Mouse (Mus musculus) T-helper 1 cell (primary cell): ENCODE measurements around the gene Gjc3.

ENCODE experiments used
- in situ Hi-C: fragments of 300-600 bp; cut with MboI, MseI; formaldehyde crosslinking; loops from one replicate; pipeline ENCODE4 v1.15.1; 2025; ENCODE audit warnings: high pct_unique_total_duplicates

The Gjc3 gene

GRCm38 (mm10) chr5:137914508-137914907 lies 48.4 kb downstream of the Gjc3 start:
- in situ Hi-C loops = no loop called here

DNA sequence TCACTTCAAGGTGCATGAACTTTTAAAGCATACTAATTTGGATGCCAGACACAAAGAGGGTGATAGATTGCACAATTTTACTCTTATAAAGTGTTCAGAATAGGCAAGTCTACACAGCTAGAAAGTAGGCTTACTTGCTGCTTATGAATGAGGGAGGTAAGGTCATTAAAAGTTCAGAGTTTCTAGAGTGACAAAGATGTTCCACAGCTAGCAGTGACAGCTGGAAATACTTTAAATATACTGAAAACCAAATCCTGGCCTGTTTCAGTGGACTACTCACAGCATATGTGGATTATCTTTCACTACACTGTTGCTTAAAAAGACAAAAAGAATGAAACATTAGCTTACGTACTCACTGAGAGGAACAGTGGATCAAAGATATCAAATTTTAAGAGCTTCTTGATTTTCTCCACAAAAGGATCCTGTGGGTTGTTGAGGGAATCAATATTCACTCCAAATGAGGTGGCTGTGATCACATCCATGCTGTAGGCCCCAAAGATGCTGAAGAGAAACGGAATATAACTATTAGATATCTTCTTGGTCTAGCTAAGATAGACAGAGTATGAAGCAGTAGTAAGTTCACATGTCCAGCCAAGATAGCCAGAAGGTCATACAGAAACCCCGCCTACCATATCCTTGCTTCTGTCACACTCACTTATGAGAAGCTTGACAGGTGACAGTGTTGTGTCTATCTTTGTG lies 53.2 kb downstream of the Gjc3 start:
- in situ Hi-C loops = no loop called here
